Mouse (Mus musculus): ENCODE data around the gene Osgep.
A peak's percentile ranks its signal among the peaks of the same experiment; 100 is the strongest.
"Not testable (repeated sequence)": the region's sequence is repeated elsewhere in the genome, so short reads cannot be mapped to it uniquely, and the experiment has no call there.

The Osgep gene

GRCm38 (mm10) chr14:50876236-50876950 lies 48.3 kb downstream of the Osgep start:
- no peak for DNase-seq (ENCODE audit: low spot score in 2 of 2)

- no peak for DNase-seq (ENCODE audit: low spot score in 2 of 2)
These were observed 49.0 kb downstream of the Osgep start for GRCm38 (mm10) chr14:50875591-50876230.

GRCm38 (mm10) chr14:50875175-50875574 lies 49.5 kb downstream of the Osgep start:
- no peak for DNase-seq (ENCODE audit: low spot score in 2 of 2)

GRCm38 (mm10) chr14:50871284-50871683 lies 53.4 kb downstream of the Osgep start:
- DNase-seq (ENCODE audit: low spot score in 2 of 2): no peak

- DNase-seq (ENCODE audit: low spot score in 2 of 2): no peak
These were observed 53.9 kb downstream of the Osgep start for GRCm38 (mm10) chr14:50870805-50871143.

GRCm38 (mm10) chr14:50869889-50870804 lies 54.5 kb downstream of the Osgep start, which contains the start of gene Tep1:
Gene Tep1, minus strand, starts transcription at chr14:50870560.
- DNase-seq (ENCODE audit: low spot score in 2 of 2): peak; percentile 23 to 36

GRCm38 (mm10) chr14:50868656-50869055 lies 56.0 kb downstream of the Osgep start:
- no peak for DNase-seq (ENCODE audit: low spot score in 2 of 2)

- no peak for DNase-seq (ENCODE audit: low spot score in 2 of 2)
These were observed 56.5 kb downstream of the Osgep start for GRCm38 (mm10) chr14:50868211-50868610.

- DNase-seq (ENCODE audit: low spot score in 2 of 2): no peak
These were observed 57.7 kb downstream of the Osgep start for GRCm38 (mm10) chr14:50866966-50867365.

- DNase-seq (ENCODE audit: low spot score in 2 of 2): not testable (repeated sequence)
These were observed 59.7 kb downstream of the Osgep start for GRCm38 (mm10) chr14:50865005-50865404.

- DNase-seq (ENCODE audit: low spot score in 2 of 2): no peak
These were observed 62.1 kb downstream of the Osgep start for GRCm38 (mm10) chr14:50862641-50863040.

Measured in frontal cortex, postnatal 10 days (tissue).